Mouse (Mus musculus) E14TG2a.4 (cell line): ENCODE results near the gene Lrrc28.

Source experiments
- CTCF ChIP-seq: conservative IDR thresholded peaks from 2 replicates; pipeline ENCODE4 v1.5.1; 2014; ENCODE audit warnings: low read length
- NANOG ChIP-seq: IDR thresholded peaks from 2 replicates; pipeline ENCODE4 v1.6.1; 2014; ENCODE audit warnings: borderline replicate concordance, low read length, mixed read lengths
- POU5F1 ChIP-seq: IDR thresholded peaks from 2 replicates; pipeline ENCODE4 v1.6.1; 2014; ENCODE audit warnings: low read length, borderline replicate concordance

- TF ChIP-seq CTCF = no peak
- no peak for TF ChIP-seq POU5F1
- TF ChIP-seq NANOG = no peak
These were observed 131.4 kb downstream of the Lrrc28 start for GRCm38 (mm10) chr7:67513656-67514055.
